Mouse (Mus musculus): ENCODE results near the gene Gm9817.
"Not testable (repeated sequence)": the region's sequence is repeated elsewhere in the genome, so short reads cannot be mapped to it uniquely, and the experiment has no call there.

The Gm9817 gene

GRCm38 (mm10) chr13:45078392-45078791, at the start of gene Gm9817:
Gm9817 (plus strand) TSS chr13:45078692.
- not testable (repeated sequence) for DNase-seq (ENCODE audit: low spot score)

- DNase-seq (ENCODE audit: low spot score): no peak
Measured at GRCm38 (mm10) chr13:45029791-45030190, 48.7 kb upstream of the Gm9817 start.

GRCm38 (mm10) chr13:45030830-45031229, 47.7 kb upstream of the Gm9817 start:
- peak; percentile 85 for DNase-seq (ENCODE audit: low spot score)

- DNase-seq (ENCODE audit: low spot score): peak; percentile 11
Measured at GRCm38 (mm10) chr13:45031314-45031713, 47.2 kb upstream of the Gm9817 start.

GRCm38 (mm10) chr13:45031748-45032147, 46.7 kb upstream of the Gm9817 start:
- no peak for DNase-seq (ENCODE audit: low spot score)

GRCm38 (mm10) chr13:45032484-45032883, 46.0 kb upstream of the Gm9817 start:
- no peak for DNase-seq (ENCODE audit: low spot score)

- no peak for DNase-seq (ENCODE audit: low spot score)
Measured at GRCm38 (mm10) chr13:45033360-45033759, 45.1 kb upstream of the Gm9817 start.

GRCm38 (mm10) chr13:45034759-45035158, 43.7 kb upstream of the Gm9817 start:
- DNase-seq (ENCODE audit: low spot score): no peak

- no peak for DNase-seq (ENCODE audit: low spot score)
Measured at GRCm38 (mm10) chr13:45036417-45036816, 42.1 kb upstream of the Gm9817 start.

- DNase-seq (ENCODE audit: low spot score): no peak
Measured at GRCm38 (mm10) chr13:45040195-45040594, 38.3 kb upstream of the Gm9817 start.

GRCm38 (mm10) chr13:45040741-45041140, 37.8 kb upstream of the Gm9817 start:
- DNase-seq (ENCODE audit: low spot score): no peak

- no peak for DNase-seq (ENCODE audit: low spot score)
Measured at GRCm38 (mm10) chr13:45043466-45043865, 35.0 kb upstream of the Gm9817 start.

GRCm38 (mm10) chr13:45049261-45050020, 29.1 kb upstream of the Gm9817 start:
- DNase-seq (ENCODE audit: low spot score): no peak

- no peak for DNase-seq (ENCODE audit: low spot score)
Measured at GRCm38 (mm10) chr13:45052805-45053204, 25.7 kb upstream of the Gm9817 start.

GRCm38 (mm10) chr13:45053843-45054242, 24.6 kb upstream of the Gm9817 start:
- DNase-seq (ENCODE audit: low spot score): no peak

GRCm38 (mm10) chr13:45059206-45059605, 19.3 kb upstream of the Gm9817 start:
- no peak for DNase-seq (ENCODE audit: low spot score)

GRCm38 (mm10) chr13:45063146-45063545, 15.3 kb upstream of the Gm9817 start:
- no peak for DNase-seq (ENCODE audit: low spot score)

GRCm38 (mm10) chr13:45064951-45065350, 13.5 kb upstream of the Gm9817 start:
- no peak for DNase-seq (ENCODE audit: low spot score)

- no peak for DNase-seq (ENCODE audit: low spot score)
Measured at GRCm38 (mm10) chr13:45070366-45070765, 8.1 kb upstream of the Gm9817 start.

- DNase-seq (ENCODE audit: low spot score): no peak
Measured at GRCm38 (mm10) chr13:45075012-45075411, 3.5 kb upstream of the Gm9817 start.

- no peak for DNase-seq (ENCODE audit: low spot score)
Measured at GRCm38 (mm10) chr13:45075715-45076114, 2.8 kb upstream of the Gm9817 start.

GRCm38 (mm10) chr13:45080771-45081170, 2.3 kb downstream of the Gm9817 start:
- DNase-seq (ENCODE audit: low spot score): no peak

GRCm38 (mm10) chr13:45083696-45084095, 5.2 kb downstream of the Gm9817 start:
- no peak for DNase-seq (ENCODE audit: low spot score)

GRCm38 (mm10) chr13:45088796-45089221, 10.3 kb downstream of the Gm9817 start:
- no peak for DNase-seq (ENCODE audit: low spot score)

Data from testis, postnatal 14 days (tissue).